Mouse (Mus musculus): ENCODE results near the gene Cdh12. TPM values are rescaled to one million over a fixed set of nuclear protein-coding genes. Genes with fewer than 3 reads are reported as not detected.
"Not testable (repeated sequence)": the region's sequence is repeated elsewhere in the genome, so short reads cannot be mapped to it uniquely, and the experiment has no call there.

The Cdh12 gene
- total RNA-seq, 2 experiments from 2014 or later: 43.4 to 50.5 TPM

- DNase-seq (ENCODE audit: extremely low spot score in 1 of 2, low spot score in 2 of 2); intact Hi-C loops (cut with DNase I): not testable (repeated sequence)
Measured at GRCm38 (mm10) chr15:20669507-20669906, 220.4 kb downstream of the Cdh12 start.

- intact Hi-C loops (cut with DNase I): no loop called here
- DNase-seq (ENCODE audit: extremely low spot score in 1 of 2, low spot score in 2 of 2): no peak
Measured at GRCm38 (mm10) chr15:20682719-20683118, 233.7 kb downstream of the Cdh12 start.

- intact Hi-C loops (cut with DNase I): no loop called here
- DNase-seq (ENCODE audit: extremely low spot score in 1 of 2, low spot score in 2 of 2): no peak
Measured at GRCm38 (mm10) chr15:20684200-20684599, 235.1 kb downstream of the Cdh12 start.

- no peak for DNase-seq (ENCODE audit: extremely low spot score in 1 of 2, low spot score in 2 of 2)
- intact Hi-C loops (cut with DNase I): no loop called here
Measured at GRCm38 (mm10) chr15:20696229-20696628, 247.2 kb downstream of the Cdh12 start.

GRCm38 (mm10) chr15:20711859-20712258 is 262.8 kb downstream of the Cdh12 start:
- intact Hi-C loops (cut with DNase I): no loop called here
- peak in 1 of 2 experiments; percentile 3 for DNase-seq (ENCODE audit: extremely low spot score in 1 of 2, low spot score in 2 of 2)

GRCm38 (mm10) chr15:20772289-20772688 is 323.2 kb downstream of the Cdh12 start:
- no peak for DNase-seq (ENCODE audit: extremely low spot score in 1 of 2, low spot score in 2 of 2)
- intact Hi-C loops (cut with DNase I): no loop called here

- intact Hi-C loops (cut with DNase I): no loop called here
- no peak for DNase-seq (ENCODE audit: extremely low spot score in 1 of 2, low spot score in 2 of 2)
Measured at GRCm38 (mm10) chr15:20773423-20773822, 324.4 kb downstream of the Cdh12 start.

GRCm38 (mm10) chr15:20796999-20797398 is 347.9 kb downstream of the Cdh12 start:
- peak in 1 of 2 experiments; percentile 20 for DNase-seq (ENCODE audit: extremely low spot score in 1 of 2, low spot score in 2 of 2)
- intact Hi-C loops (cut with DNase I): no loop called here

- no peak for DNase-seq (ENCODE audit: extremely low spot score in 1 of 2, low spot score in 2 of 2)
Measured at GRCm38 (mm10) chr15:20798541-20798940, 349.5 kb downstream of the Cdh12 start.

GRCm38 (mm10) chr15:20835887-20836286 is 386.8 kb downstream of the Cdh12 start:
- intact Hi-C loops (cut with DNase I): no loop called here
- no peak for DNase-seq (ENCODE audit: extremely low spot score in 1 of 2, low spot score in 2 of 2)

More at GRCm38 (mm10) chr15:20798541-20798940, 349.5 kb downstream of the Cdh12 start:
- intact Hi-C loops (cut with DNase I): no loop called here

- intact Hi-C loops (cut with DNase I): no loop called here
- DNase-seq (ENCODE audit: extremely low spot score in 1 of 2, low spot score in 2 of 2): no peak
Measured at GRCm38 (mm10) chr15:20836991-20837390, 387.9 kb downstream of the Cdh12 start.

GRCm38 (mm10) chr15:20841479-20841878 is 392.4 kb downstream of the Cdh12 start:
- DNase-seq (ENCODE audit: extremely low spot score in 1 of 2, low spot score in 2 of 2): no peak

GRCm38 (mm10) chr15:20863076-20863475 is 414.0 kb downstream of the Cdh12 start:
- intact Hi-C loops (cut with DNase I): no loop called here
- no peak for DNase-seq (ENCODE audit: extremely low spot score in 1 of 2, low spot score in 2 of 2)

More at GRCm38 (mm10) chr15:20841479-20841878, 392.4 kb downstream of the Cdh12 start:
- intact Hi-C loops (cut with DNase I): no loop called here

GRCm38 (mm10) chr15:20872518-20872917 is 423.5 kb downstream of the Cdh12 start:
- no peak for DNase-seq (ENCODE audit: extremely low spot score in 1 of 2, low spot score in 2 of 2)
- intact Hi-C loops (cut with DNase I): no loop called here

- DNase-seq (ENCODE audit: extremely low spot score in 1 of 2, low spot score in 2 of 2): no peak
- intact Hi-C loops (cut with DNase I): no loop called here
Measured at GRCm38 (mm10) chr15:20876993-20877392, 427.9 kb downstream of the Cdh12 start.

GRCm38 (mm10) chr15:20893471-20893870 is 444.4 kb downstream of the Cdh12 start:
- intact Hi-C loops (cut with DNase I): no loop called here
- no peak for DNase-seq (ENCODE audit: extremely low spot score in 1 of 2, low spot score in 2 of 2)

- no peak for DNase-seq (ENCODE audit: extremely low spot score in 1 of 2, low spot score in 2 of 2)
- intact Hi-C loops (cut with DNase I): no loop called here
Measured at GRCm38 (mm10) chr15:20902568-20902967, 453.5 kb downstream of the Cdh12 start.

GRCm38 (mm10) chr15:20928221-20928620 is 479.2 kb downstream of the Cdh12 start:
- intact Hi-C loops (cut with DNase I): no loop called here
- no peak for DNase-seq (ENCODE audit: extremely low spot score in 1 of 2, low spot score in 2 of 2)

- no peak for DNase-seq (ENCODE audit: extremely low spot score in 1 of 2, low spot score in 2 of 2)
- intact Hi-C loops (cut with DNase I): no loop called here
Measured at GRCm38 (mm10) chr15:20944000-20944399, 494.9 kb downstream of the Cdh12 start.

- intact Hi-C loops (cut with DNase I): no loop called here
- no peak for DNase-seq (ENCODE audit: extremely low spot score in 1 of 2, low spot score in 2 of 2)
Measured at GRCm38 (mm10) chr15:20967463-20967862, 518.4 kb downstream of the Cdh12 start.

GRCm38 (mm10) chr15:20971041-20971440 is 522.0 kb downstream of the Cdh12 start:
- no peak for DNase-seq (ENCODE audit: extremely low spot score in 1 of 2, low spot score in 2 of 2)
- intact Hi-C loops (cut with DNase I): no loop called here

All from left cerebral cortex, postnatal 10 days (tissue).